Mouse (Mus musculus): Measurements from ENCODE around the gene Bysl. TPM values are rescaled to one million over a fixed set of nuclear protein-coding genes. Genes with fewer than 3 reads are reported as not detected.

The Bysl gene
- polyA plus RNA-seq, 2 experiments from 2014 or later = 10.6 to 14.2 TPM

Other genes starting within 250 kb of the Bysl start
- gene Mrps10, start 242.6 kb downstream of the Bysl start, polyA plus RNA-seq (2017; shearing (Covaris generic)) = 10 to 100 TPM; 29.1 to 37.6 TPM
- 1 to 10 TPM; 2.0 to 3.2 TPM for gene Guca1b, start 226.1 kb downstream of the Bysl start, polyA plus RNA-seq (2017; shearing (Covaris generic))
- not detected for gene Guca1a, start 210.9 kb downstream of the Bysl start, polyA plus RNA-seq (2017; shearing (Covaris generic))
- not detected for gene AI661453, start 174.9 kb downstream of the Bysl start, polyA plus RNA-seq (2017; shearing (Covaris generic))
- gene 1700001C19Rik, start 174.1 kb downstream of the Bysl start, polyA plus RNA-seq (2017; shearing (Covaris generic)) = not detected
- gene Taf8, start 109.2 kb downstream of the Bysl start, polyA plus RNA-seq (2017; shearing (Covaris generic)) = 10 to 100 TPM; 61.1 to 95.4 TPM
- gene Ccnd3, start 106.4 kb downstream of the Bysl start, polyA plus RNA-seq (2017; shearing (Covaris generic)) = 100 to 1,000 TPM; 149 to 151 TPM
- gene Med20, start 90 bp upstream of the Bysl start, polyA plus RNA-seq (2017; shearing (Covaris generic)) = 10 to 100 TPM; 36.0 to 37.0 TPM
- gene Gm20517, start 97 bp upstream of the Bysl start, polyA plus RNA-seq (2017; shearing (Covaris generic)) = under 1 TPM in 1 of 2 experiments, not detected in 1; 0.73 TPM
- under 1 TPM; 0.43 to 0.78 TPM for gene Usp49, start 19.2 kb upstream of the Bysl start, polyA plus RNA-seq (2017; shearing (Covaris generic))
- gene Tomm6, start 76.9 kb upstream of the Bysl start, polyA plus RNA-seq (2017; shearing (Covaris generic)) = 100 to 1,000 TPM; 264 to 319 TPM
- gene Frs3, start 77.5 kb upstream of the Bysl start, polyA plus RNA-seq (2017; shearing (Covaris generic)) = under 1 TPM; 0.16 to 0.49 TPM
- not detected for gene Gm21981, start 83.0 kb upstream of the Bysl start, polyA plus RNA-seq (2017; shearing (Covaris generic))
- gene Prickle4, start 83.2 kb upstream of the Bysl start, polyA plus RNA-seq (2017; shearing (Covaris generic)) = not detected
- not detected for gene Pgc, start 115.3 kb upstream of the Bysl start, polyA plus RNA-seq (2017; shearing (Covaris generic))
- gene Tfeb, start 125.5 kb upstream of the Bysl start, polyA plus RNA-seq (2017; shearing (Covaris generic)) = 1 to 10 TPM; 5.2 to 5.7 TPM
- not detected for gene Mdfi, start 223.2 kb upstream of the Bysl start, polyA plus RNA-seq (2017; shearing (Covaris generic))

Data from CD4-positive, CD25-positive, alpha-beta regulatory T cell, adult 4 months (primary cell).